Mouse (Mus musculus) myocyte (in vitro differentiated cells): ENCODE measurements around the gene Hnrnpl.

ENCODE experiments used
- E2F4 ChIP-seq: IDR thresholded peaks from one replicate; pipeline ENCODE4 v1.6.1; 2011; ENCODE audit warnings: mild to moderate bottlenecking, control low read depth, moderate library complexity; ENCODE audit not compliant: insufficient read depth
- MAX ChIP-seq: IDR thresholded peaks from one replicate; pipeline ENCODE4 v1.6.1; 2011; ENCODE audit warnings: low read depth, mild to moderate bottlenecking, control low read depth
- MYOD1 ChIP-seq, 3 experiments: IDR thresholded peaks; one replicate each; pipeline ENCODE4 v1.6.1; 2011; ENCODE audit warnings: control low read depth in 2 of 3, low read depth in 2 of 3, mild to moderate bottlenecking in 2 of 3, moderate library complexity in 1 of 3; ENCODE audit not compliant: insufficient read length in 2 of 3, control insufficient read depth in 1 of 3
- POLR2A ChIP-seq: IDR thresholded peaks from one replicate; pipeline ENCODE4 v1.6.1; 2011; ENCODE audit warnings: low read depth, mild to moderate bottlenecking, control low read depth, moderate library complexity; ENCODE audit not compliant: insufficient read length
- TCF3 ChIP-seq: IDR thresholded peaks from one replicate; pipeline ENCODE4 v1.6.1; 2011; ENCODE audit warnings: low read depth, control low read depth; ENCODE audit not compliant: insufficient read length
- USF1 ChIP-seq: IDR thresholded peaks from one replicate; pipeline ENCODE4 v1.6.1; 2011; ENCODE audit warnings: low read depth, mild to moderate bottlenecking, control low read depth, moderate library complexity

GRCm38 (mm10) chr7:28775129-28775528 lies 33.2 kb upstream of the Hnrnpl start:
- no peak for TF ChIP-seq USF1
- no peak for TF ChIP-seq MAX
- peak; percentile 64 to 97 (median 96) for TF ChIP-seq MYOD1 (IDR thresholded peaks at IDR 0.05; ENCODE audit: control insufficient read depth in 1 of 3, insufficient read length in 2 of 3, low read depth in 2 of 3)
- no peak for TF ChIP-seq POLR2A
- TF ChIP-seq TCF3: peak; percentile 53
- no peak for TF ChIP-seq E2F4
